Mouse (Mus musculus) brain, embryonic 14.5 days (tissue): ENCODE data around the gene Letm1.

Source experiments
- CTCF ChIP-seq: fragments of 200-500 bp; IDR thresholded peaks from 2 replicates; pipeline ENCODE4 v1.5.1; 2012; ENCODE audit warnings: inconsistent platforms, mild to moderate bottlenecking, moderate library complexity, borderline replicate concordance; ENCODE audit not compliant: insufficient read depth, insufficient read length; ENCODE audit errors: extremely low read depth
- POLR2A ChIP-seq: fragments of 200-500 bp; IDR thresholded peaks from 2 replicates; pipeline ENCODE4 v1.6.1; 2012; ENCODE audit warnings: mild to moderate bottlenecking, inconsistent platforms, borderline replicate concordance; ENCODE audit not compliant: poor library complexity, insufficient read depth, insufficient read length, severe bottlenecking; ENCODE audit errors: extremely low read depth

- TF ChIP-seq CTCF (no peak), POLR2A (no peak)
Observed at GRCm38 (mm10) chr5:33703999-33704398, 78.6 kb downstream of the Letm1 start.
